Mouse (Mus musculus) ovary, postnatal 10 days (tissue): Measurements from ENCODE around the gene Abat.
"Not testable (repeated sequence)": the region's sequence is repeated elsewhere in the genome, so short reads cannot be mapped to it uniquely, and the experiment has no call there.

Experiments
- DNase-seq: peaks from one replicate; pipeline ENCODE4 v3.0.0; 2022; ENCODE audit warnings: low spot score

The Abat gene

GRCm38 (mm10) chr16:8532894-8533293 is 19.7 kb downstream of the Abat start:
- no peak for DNase-seq

GRCm38 (mm10) chr16:8533477-8533876 is 20.2 kb downstream of the Abat start:
- no peak for DNase-seq

GRCm38 (mm10) chr16:8534466-8535200 is 21.4 kb downstream of the Abat start:
- no peak for DNase-seq

DNA sequence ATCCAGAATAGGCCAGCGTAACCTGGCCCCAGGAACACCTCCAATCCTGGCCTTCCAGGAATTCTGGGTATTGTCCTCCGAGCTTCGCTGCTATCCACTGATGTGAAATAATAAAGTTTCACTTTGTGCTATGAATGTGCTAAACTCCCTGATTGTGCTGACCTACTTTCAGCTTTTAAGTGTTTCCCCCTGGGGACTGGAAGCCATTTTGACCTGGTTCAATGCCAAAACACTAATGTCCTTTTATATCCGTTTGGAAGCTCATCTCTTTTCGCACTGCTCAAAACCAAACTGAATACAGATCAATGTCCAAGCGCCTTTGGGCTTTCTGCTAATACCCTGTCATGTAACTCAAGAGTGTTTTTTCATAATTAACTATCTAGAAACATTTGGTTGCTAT is 22.2 kb downstream of the Abat start:
- DNase-seq = no peak

- no peak for DNase-seq
Observed at GRCm38 (mm10) chr16:8539150-8539865, 26.1 kb downstream of the Abat start.

- DNase-seq = peak; percentile 32
Observed at GRCm38 (mm10) chr16:8540859-8541314, 27.7 kb downstream of the Abat start.

DNA sequence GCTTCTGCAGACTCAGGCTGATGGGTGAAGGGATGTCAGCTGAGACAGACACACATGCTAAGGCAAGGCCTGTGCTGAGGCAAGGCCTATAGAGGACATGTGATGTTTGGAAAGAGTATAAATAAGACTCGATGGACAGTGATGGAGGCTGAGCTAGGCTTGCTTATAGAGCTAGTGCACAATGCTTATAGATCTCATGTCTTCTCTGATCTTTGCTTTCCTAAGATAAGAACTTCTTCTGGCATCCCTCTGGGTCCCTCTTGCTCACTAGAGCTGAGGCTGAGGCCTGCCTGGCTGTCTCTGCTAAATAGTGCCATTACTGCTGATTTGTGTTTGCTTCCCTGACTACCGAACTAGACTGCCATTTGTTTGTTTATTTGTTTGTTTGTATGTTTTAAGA is 34.6 kb downstream of the Abat start:
- no peak for DNase-seq

DNA sequence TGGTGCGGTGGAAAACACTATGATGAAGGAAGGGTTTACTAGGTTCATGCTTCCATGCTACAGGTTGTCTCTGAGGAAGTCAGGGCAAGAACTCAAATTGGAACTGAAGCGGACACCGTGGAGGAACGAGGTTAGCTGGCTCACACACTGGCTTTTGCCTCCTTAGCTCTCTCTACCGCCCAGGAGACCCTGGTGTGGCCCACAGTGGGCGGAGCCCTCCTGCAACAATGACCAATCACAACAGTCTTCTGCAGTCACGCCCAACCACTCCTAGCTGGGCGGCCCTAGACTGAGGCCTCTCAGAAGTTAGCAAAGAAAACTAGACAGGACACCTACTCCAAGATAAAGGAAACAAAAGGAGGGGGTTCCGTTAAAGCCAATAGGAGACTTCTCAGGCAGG is 36.3 kb downstream of the Abat start:
- DNase-seq = no peak

- DNase-seq = no peak
Observed at GRCm38 (mm10) chr16:8554351-8554750, 41.1 kb downstream of the Abat start.

GRCm38 (mm10) chr16:8554751-8555150 is 41.5 kb downstream of the Abat start:
- not testable (repeated sequence) for DNase-seq

DNA sequence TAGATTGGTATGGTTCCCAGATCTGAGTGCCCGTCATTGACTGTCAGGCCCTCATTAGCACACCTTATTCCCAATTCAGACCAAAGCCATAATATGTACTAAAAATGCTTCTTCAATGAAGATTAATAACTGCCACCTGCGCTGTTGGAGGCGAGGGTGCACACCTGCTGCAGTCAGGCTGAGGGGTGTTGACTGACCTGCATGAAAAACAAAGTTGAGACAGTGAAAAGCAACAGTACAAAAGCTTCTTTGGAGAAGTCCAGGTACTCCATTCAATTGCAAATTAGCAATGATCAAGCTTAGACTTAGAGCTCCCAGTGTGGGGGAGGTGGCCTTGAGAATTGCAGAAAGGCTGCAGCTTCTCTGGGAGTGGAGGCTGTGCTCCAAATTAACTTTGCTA is 42.1 kb downstream of the Abat start:
- DNase-seq = not testable (repeated sequence)

GRCm38 (mm10) chr16:8560079-8560478 is 46.9 kb downstream of the Abat start:
- DNase-seq = no peak

- DNase-seq = not testable (repeated sequence)
Observed at GRCm38 (mm10) chr16:8561101-8561500, 47.9 kb downstream of the Abat start.

DNA sequence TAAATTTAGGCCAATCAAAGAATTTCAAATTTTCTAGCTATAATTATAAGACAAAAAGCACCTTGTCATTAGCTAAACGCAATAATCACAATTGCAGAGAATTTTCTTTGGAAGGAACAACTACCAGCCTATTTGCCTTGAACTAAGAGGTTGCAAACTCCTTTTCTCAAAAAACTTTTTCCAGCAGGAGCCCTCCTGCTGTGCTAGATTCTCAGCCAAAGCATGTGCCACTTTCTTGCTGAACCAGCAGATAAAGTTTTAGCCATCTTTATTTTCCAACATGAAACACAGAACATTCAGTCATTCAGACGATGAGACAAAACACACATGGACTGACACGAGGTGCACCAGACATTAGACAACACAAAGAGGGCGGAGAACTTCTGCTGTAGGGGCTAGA is 48.6 kb downstream of the Abat start:
- not testable (repeated sequence) for DNase-seq

DNA sequence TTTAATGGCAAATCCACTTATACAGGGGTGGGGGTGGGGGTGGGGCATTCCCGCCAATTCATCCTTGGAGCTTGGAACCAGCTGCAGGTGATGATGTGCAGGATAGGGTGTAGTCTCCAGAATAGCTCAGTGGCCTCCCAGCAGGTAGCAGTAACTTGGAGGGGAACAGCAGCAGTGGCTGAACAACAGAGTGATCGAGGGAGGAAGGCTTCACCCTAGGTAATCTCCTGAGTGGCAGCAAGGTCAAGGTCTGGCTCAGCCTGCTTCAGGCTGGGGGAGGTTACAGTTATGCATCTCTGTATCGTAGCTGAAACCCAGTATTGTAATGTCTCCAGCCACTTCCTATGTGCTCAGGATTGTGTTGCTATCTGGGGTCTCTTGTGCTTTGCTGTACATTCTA is 49.6 kb downstream of the Abat start:
- DNase-seq = not testable (repeated sequence)

DNA sequence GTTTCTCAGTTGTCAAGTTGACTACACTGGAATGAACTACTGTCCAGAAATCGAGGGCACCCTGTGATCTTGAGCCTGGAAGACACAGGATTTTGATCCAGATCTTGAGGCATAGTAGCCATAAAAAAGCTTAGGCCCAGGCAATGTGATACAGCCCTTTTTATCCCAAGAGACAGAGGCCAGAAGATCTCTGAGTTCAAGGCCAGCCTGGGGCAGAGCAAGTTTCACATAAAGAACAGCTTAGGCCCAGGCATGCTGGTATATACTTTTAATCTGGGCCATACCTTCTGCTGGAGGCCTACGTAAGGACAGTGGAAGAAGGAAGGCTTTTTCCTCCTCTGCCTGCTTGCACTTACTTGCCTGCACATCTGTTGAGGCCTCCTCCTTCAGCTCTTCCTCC is 51.6 kb downstream of the Abat start:
- DNase-seq = no peak

GRCm38 (mm10) chr16:8565539-8565938 is 52.3 kb downstream of the Abat start:
- DNase-seq = no peak

DNA sequence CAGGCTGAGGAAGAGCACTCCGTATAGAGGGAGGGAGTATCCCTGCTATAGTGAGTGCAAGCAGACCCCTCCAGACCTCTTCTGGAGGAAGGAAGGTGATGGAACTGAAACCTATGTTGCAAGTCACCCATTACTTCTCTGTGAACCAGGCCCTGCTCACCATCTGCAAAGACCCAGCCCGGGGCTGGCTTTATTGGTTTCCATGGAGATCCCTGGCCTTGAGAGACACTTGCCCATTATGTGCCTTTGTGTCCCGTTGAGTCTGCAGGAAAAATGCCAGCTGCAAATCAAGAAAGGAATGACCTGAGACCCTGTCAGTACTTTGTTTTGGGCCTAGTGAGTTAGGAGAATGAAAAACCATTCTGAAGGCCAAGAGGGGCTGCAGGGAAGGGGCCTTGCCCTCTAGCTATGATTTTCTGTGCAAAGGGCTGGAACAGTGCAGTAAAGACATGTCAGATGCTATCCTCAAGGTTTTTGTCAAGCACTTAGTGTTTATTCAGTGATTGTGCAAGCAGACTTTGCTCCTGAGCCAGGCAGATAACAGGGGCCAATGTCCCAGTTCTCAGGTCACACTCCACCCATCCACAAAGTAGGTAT is 53.0 kb downstream of the Abat start:
- no peak for DNase-seq

DNA sequence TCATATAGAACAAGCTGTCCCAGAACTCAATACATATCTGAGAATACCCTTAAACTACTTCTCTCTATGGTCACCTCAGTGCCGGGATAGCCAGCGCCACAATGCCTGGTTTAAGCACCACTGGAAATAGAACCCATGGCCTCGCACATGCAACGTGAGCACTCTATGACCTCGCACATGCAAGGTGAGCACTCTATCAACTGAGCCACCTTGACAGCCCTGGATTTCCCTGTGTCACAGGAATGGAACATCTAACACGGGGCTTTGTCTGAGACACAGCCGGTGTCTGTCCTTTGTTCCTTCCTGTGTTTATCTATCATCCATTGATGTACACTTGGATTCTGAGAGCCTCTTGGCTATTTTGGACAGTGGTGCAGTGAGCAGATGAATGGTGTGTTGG is 55.7 kb downstream of the Abat start:
- no peak for DNase-seq

GRCm38 (mm10) chr16:8570336-8570735 is 57.1 kb downstream of the Abat start:
- no peak for DNase-seq

GRCm38 (mm10) chr16:8570901-8571615 is 57.8 kb downstream of the Abat start:
- no peak for DNase-seq

- DNase-seq = no peak
Observed at GRCm38 (mm10) chr16:8573041-8573440, 59.8 kb downstream of the Abat start.
